Comparison of ENCODE assay signal across 19 mouse cellular contexts in genomic region chr9:57874134-57874533, GRCm38 (mm10). TPM values are rescaled to one million over a fixed set of nuclear protein-coding genes. Genes with fewer than 3 reads are reported as not detected.
DNase-seq lines count a peak whose midpoint lies in the region; ATAC-seq and TF ChIP-seq lines count a peak whose summit lies in the region.
"Had no signal": no experiment of that assay in that cellular context is flagged by ENCODE, and none has a peak within 500 bp of the region (broad histone marks: within the 10 kb centered on the region; RNA-seq: fewer than 3 reads in every experiment).

No protein-coding gene starts in this region.

- TF ChIP-seq CTCF in thymus, adult 2 months (IDR thresholded peaks at IDR 0.05; ENCODE audit: borderline replicate concordance, control insufficient read depth, extremely low read depth, insufficient read depth, low read length, poor library complexity): no peak

- no peaks in the 10 kb centered on the region for H3K27me3 ChIP-seq in thymus, adult 2 months (ENCODE audit: control insufficient read depth, insufficient read depth, low read length)
- H3K27me3 ChIP-seq: limb, embryonic 12.5 days; neural tube, embryonic 13.5 days had no signal

- H3K4me3 ChIP-seq in thymus, adult 2 months (ENCODE audit: control insufficient read depth, insufficient read depth, low read length): no peak overlapping the region
- H3K4me3 ChIP-seq: erythroblast, embryonic 14.5 days; limb, embryonic 12.5 days; neural tube, embryonic 13.5 days had no signal

- H3K4me1 ChIP-seq in thymus, adult 2 months (replicated peaks; ENCODE audit: control insufficient read depth, insufficient read depth, low read length): no peaks in the 10 kb centered on the region
- H3K4me1 ChIP-seq: neural tube, embryonic 13.5 days had no signal

- 57% methylated on average over 5 of the region's 5 CpGs for WGBS in thymus, adult 2 months

- H3K36me3 ChIP-seq in thymus, adult 2 months (ENCODE audit: control insufficient read depth, insufficient read depth, low read length): no peaks in the 10 kb centered on the region
- H3K36me3 ChIP-seq: limb, embryonic 12.5 days; neural tube, embryonic 13.5 days had no signal

- no peak overlapping the region for H3K27ac ChIP-seq in thymus, adult 2 months (ENCODE audit: control insufficient read depth, insufficient read depth, low read length)
- H3K27ac ChIP-seq: hindbrain, postnatal 0 days; limb, embryonic 12.5 days; neural tube, embryonic 13.5 days had no signal

- DNase-seq in adrenal gland, adult 2 months: peak; percentile 46
- DNase-seq in adrenal gland, postnatal 4 days (ENCODE audit: low spot score in 2 of 2): no peak
- peak; percentile 43 for DNase-seq in 3T3-L1 (ENCODE audit: low read depth, low spot score)
- peak; percentile 26 for DNase-seq in adrenal gland, adult 8-10 months
- no peak for DNase-seq in ovary, postnatal 10 days (ENCODE audit: low spot score)
- DNase-seq in thymus, adult 2 months: no peak
- no peak for DNase-seq in heart, adult 9 months (ENCODE audit: low spot score in 2 of 2)
- DNase-seq: kidney, adult 8-10 months; kidney, postnatal 25 days; right cerebral cortex, postnatal 25 days; thymus, postnatal 14 days had no signal

- TF ChIP-seq POLR2A in thymus, adult 2 months (IDR thresholded peaks at IDR 0.05; ENCODE audit: control insufficient read depth, extremely low read depth, insufficient read depth, low read length, poor library complexity): no peak

- peak; percentile 32 for ATAC-seq in inflammation-experienced regulatory T-cells, adult 6 months
- ATAC-seq: forebrain, embryonic 14.5 days; hindbrain, postnatal 0 days; midbrain, embryonic 16.5 days; Patski had no signal

RNA-seq across cellular contexts. Expression of gene Ubl7, which starts 36.6 kb away (rescaled TPM):
- 10 to 100 TPM; 73.9 to 81.5 TPM for total RNA-seq in adrenal gland, adult 2 months (2021)
- 273 and 305 TPM in 2 replicates for polyA plus RNA-seq in adrenal gland, adult 2 months (2012; rRNA removed)
- total RNA-seq in adrenal gland, postnatal 4 days (2021): 10 to 100 TPM; 78.8 to 85.3 TPM
- total RNA-seq in adrenal gland, adult 8-10 months (2022): 10 to 100 TPM; 85.6 to 97.1 (median 88.7) TPM
- 100 to 1,000 TPM; 113 to 167 (median 131) TPM for polyA plus RNA-seq in inflammation-experienced regulatory T-cells, adult 6 months (2017; shearing (Covaris generic))
- polyA plus RNA-seq in thymus, adult 2 months (2012; rRNA removed): 182 and 201 TPM in 2 replicates

RNA-seq across cellular contexts. Expression of gene Arid3b, which starts 37.5 kb away (rescaled TPM):
- total RNA-seq in adrenal gland, adult 2 months (2021): 1 to 10 TPM; 3.4 to 5.5 TPM
- 6.9 and 8.8 TPM in 2 replicates for polyA plus RNA-seq in adrenal gland, adult 2 months (2012; rRNA removed)
- total RNA-seq in adrenal gland, postnatal 4 days (2021): 1 to 10 TPM; 4.1 to 6.3 TPM
- total RNA-seq in adrenal gland, adult 8-10 months (2022): 1 to 10 TPM; 4.6 to 9.8 (median 8.4) TPM
- 10 to 100 TPM; 12.8 to 26.9 (median 20.9) TPM for polyA plus RNA-seq in inflammation-experienced regulatory T-cells, adult 6 months (2017; shearing (Covaris generic))
- 68.0 and 70.3 TPM in 2 replicates for polyA plus RNA-seq in thymus, adult 2 months (2012; rRNA removed)

Comparison
In these comparisons a context has a peak if more than half of its experiments do, and no peak if none do; other contexts are left out.
1. DNase-seq: peak in adrenal gland, adult 2 months (single experiment), 3T3-L1 (single experiment) and adrenal gland, adult 8-10 months (single experiment); none in adrenal gland, postnatal 4 days (0 of 2), ovary, postnatal 10 days (single experiment), thymus, adult 2 months (single experiment) and heart, adult 9 months (0 of 2).